Mouse (Mus musculus) cortical plate, adult 2 months (tissue): ENCODE measurements around the gene Lilr4b. TPM values are rescaled to one million over a fixed set of nuclear protein-coding genes. Genes with fewer than 3 reads are reported as not detected.

Source experiments
- H3K27ac ChIP-seq: fragments of 200-500 bp; 2 replicates; pipeline ENCODE4 v1.5.1; 2012; ENCODE audit warnings: low read length, control low read depth, inconsistent platforms; ENCODE audit not compliant: insufficient read depth
- H3K4me1 ChIP-seq: fragments of 200-500 bp; 2 replicates; pipeline ENCODE4 v1.6.1; 2011; ENCODE audit warnings: low read length; ENCODE audit not compliant: control insufficient read depth, insufficient read depth
- H3K4me3 ChIP-seq: fragments of 200-500 bp; 2 replicates; pipeline ENCODE4 v1.5.1; 2011; ENCODE audit warnings: mild to moderate bottlenecking, low read length, control low read depth; ENCODE audit not compliant: insufficient read depth
- CTCF ChIP-seq: fragments of 200-500 bp; IDR thresholded peaks from 2 replicates; pipeline ENCODE4 v1.5.1; 2011; ENCODE audit warnings: mild to moderate bottlenecking, control low read depth, low read length; ENCODE audit not compliant: insufficient read depth; ENCODE audit errors: extremely low read depth
- POLR2A ChIP-seq: fragments of 200-500 bp; IDR thresholded peaks from 2 replicates; pipeline ENCODE4 v1.6.1; 2011; ENCODE audit warnings: mild to moderate bottlenecking, low read length, control low read depth; ENCODE audit not compliant: insufficient read depth; ENCODE audit errors: extremely low read depth
- polyA plus RNA-seq: library from polyadenylated mRNA; depleted of rRNA; stranded (reverse); fragments of >200 nt; gene quantifications from 2 replicates; pipeline ENCODE4 v1.2.3, GENCODE M21; 2012; rRNA removed

The Lilr4b gene
- polyA plus RNA-seq, 1 experiment: 0.38 TPM

- TF ChIP-seq POLR2A: no peak
- no peak for TF ChIP-seq CTCF
- Histone ChIP-seq H3K27ac (no peak overlapping the region), H3K4me3 (no peak overlapping the region), H3K4me1 (no peaks in the 10 kb centered on the region)
These were observed 41.0 kb downstream of the Lilr4b start for GRCm38 (mm10) chr10:51521453-51521852.

DNA sequence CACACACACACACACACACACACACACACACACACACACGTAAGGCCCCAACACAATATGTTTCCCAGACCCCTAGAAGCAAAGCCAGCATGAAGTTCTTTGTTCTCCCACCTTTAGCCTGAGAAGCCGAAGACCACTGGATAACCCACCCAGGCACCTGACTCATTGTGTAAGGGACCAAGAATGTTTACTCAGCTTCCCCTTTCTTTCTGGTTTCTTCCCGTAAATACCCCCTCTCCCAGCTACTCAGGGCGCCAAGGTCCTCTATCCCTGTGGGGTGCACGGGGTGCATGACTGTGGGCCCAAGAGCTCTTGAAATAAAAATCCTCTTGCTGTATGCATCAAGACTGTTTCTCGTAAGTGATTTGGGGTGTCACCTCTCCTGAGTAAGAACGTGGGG, 45.7 kb downstream of the Lilr4b start:
- TF ChIP-seq POLR2A: no peak
- TF ChIP-seq CTCF: no peak
- Histone ChIP-seq H3K4me1 (no peaks in the 10 kb centered on the region), H3K27ac (no peak overlapping the region), H3K4me3 (no peak overlapping the region)

DNA sequence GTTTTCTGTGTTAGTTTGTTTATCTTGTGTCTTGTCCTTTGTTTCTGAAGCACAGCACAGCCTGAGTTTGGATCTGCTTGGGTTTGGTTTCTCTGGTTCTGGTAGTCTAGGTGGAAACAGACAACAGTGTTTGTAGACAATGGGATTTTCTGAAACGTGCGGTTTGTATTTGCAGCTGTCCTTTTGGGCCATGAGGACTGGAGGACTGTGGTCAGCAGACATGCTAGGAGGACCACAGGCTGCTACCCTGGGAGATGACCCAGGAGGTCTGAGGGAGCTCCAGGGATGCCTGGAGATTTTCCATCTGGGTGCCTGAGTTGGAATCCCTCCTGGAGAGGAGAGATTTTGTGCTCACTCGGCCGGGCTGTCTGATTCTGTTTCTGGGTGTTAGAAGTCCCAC, 46.2 kb downstream of the Lilr4b start:
- H3K4me1 ChIP-seq: no peaks in the 10 kb centered on the region
- TF ChIP-seq POLR2A (no peak), CTCF (no peak)
- no peak overlapping the region for H3K27ac ChIP-seq
- H3K4me3 ChIP-seq: no peak overlapping the region; the same call in 1 of the 2 replicates

GRCm38 (mm10) chr10:51528840-51529434, 48.5 kb downstream of the Lilr4b start:
- H3K4me1 ChIP-seq: no peaks in the 10 kb centered on the region
- H3K4me3 ChIP-seq: no peak overlapping the region
- TF ChIP-seq POLR2A: no peak
- TF ChIP-seq CTCF: no peak
- no peak overlapping the region for H3K27ac ChIP-seq

- Histone ChIP-seq H3K4me1 (no peaks in the 10 kb centered on the region), H3K27ac (no peak overlapping the region), H3K4me3 (no peak overlapping the region)
- TF ChIP-seq POLR2A (no peak), CTCF (no peak)
These were observed 49.1 kb downstream of the Lilr4b start for GRCm38 (mm10) chr10:51529497-51529896.

DNA sequence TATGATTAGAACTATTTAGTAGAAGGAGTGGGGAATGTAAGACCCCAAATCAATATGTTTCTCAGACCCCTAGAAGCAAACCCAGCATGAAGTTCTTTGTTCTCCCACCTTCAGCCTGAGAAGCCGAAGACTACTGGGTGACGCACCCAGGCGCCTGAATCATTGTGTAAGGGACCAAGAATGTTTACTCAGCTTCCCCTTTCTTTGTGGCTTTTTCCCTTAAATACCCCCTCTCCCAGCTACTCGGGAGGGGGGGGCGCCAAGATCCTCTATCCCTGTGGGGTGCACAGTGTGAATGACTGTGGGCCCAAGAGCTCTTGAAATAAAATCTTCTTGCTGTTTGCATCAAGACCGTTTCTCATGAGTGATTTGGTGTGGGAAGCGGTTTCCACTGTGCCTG, 50.4 kb downstream of the Lilr4b start:
- no peak for TF ChIP-seq POLR2A
- TF ChIP-seq CTCF: no peak
- no peaks in the 10 kb centered on the region for H3K4me1 ChIP-seq
- H3K27ac ChIP-seq: no peak overlapping the region
- no peak overlapping the region for H3K4me3 ChIP-seq

Other genes with a start within 250 kb of the Lilr4b start
- gene Gm49339, start within 50 bp of the Lilr4b start, polyA plus RNA-seq: 0.25 and 0.32 TPM in 2 replicates
- 0.38 and 0.58 TPM in 2 replicates for gene Lilrb4a, start 10.3 kb downstream of the Lilr4b start, polyA plus RNA-seq
- not detected in 2 replicates for gene Fam162b, start 109.9 kb downstream of the Lilr4b start, polyA plus RNA-seq
- gene Gprc6a, start 150.8 kb downstream of the Lilr4b start, polyA plus RNA-seq: not detected in 2 replicates
- not detected in 2 replicates for gene Rfx6, start 197.1 kb downstream of the Lilr4b start, polyA plus RNA-seq